Mouse (Mus musculus): Measurements from ENCODE around the gene Olfr1181. TPM values are rescaled to one million over a fixed set of nuclear protein-coding genes. Genes with fewer than 3 reads are reported as not detected.
"Not testable (repeated sequence)": the region's sequence is repeated elsewhere in the genome, so short reads cannot be mapped to it uniquely, and the experiment has no call there.

The Olfr1181 gene
- not detected in 2 replicates for polyA plus RNA-seq (2012; rRNA removed)

DNA sequence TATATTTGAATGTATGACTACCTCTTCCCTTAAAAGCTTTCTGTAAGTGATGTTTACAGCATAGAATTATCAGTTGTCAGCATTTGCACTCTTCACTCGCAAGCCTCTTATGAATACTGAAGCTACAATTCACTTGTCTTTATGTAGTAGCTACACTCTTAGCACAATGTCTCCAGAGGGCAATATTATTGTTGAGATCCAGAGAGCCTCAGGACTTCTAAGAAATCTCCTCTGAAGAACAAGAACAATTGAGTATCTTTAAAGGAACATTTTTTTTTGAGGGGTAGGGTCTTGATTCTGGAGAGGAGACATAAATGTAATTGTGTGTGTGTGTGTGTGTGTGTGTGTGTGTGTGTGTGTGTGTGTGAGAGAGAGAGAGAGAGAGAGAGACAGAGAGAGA is at the start of gene Olfr1181:
Gene Olfr1181 (minus strand): TSS at position 101 of the 400 bp plus-strand sequence.
- Histone ChIP-seq H3K36me3 (ENCODE audit: control insufficient read depth, insufficient read depth, low read length) (no peaks in the 10 kb centered on the region), H3K27me3 (ENCODE audit: control insufficient read depth, insufficient read depth, low read length) (no peaks in the 10 kb centered on the region), H3K4me1 (ENCODE audit: control insufficient read depth, insufficient read depth, low read length) (peaks cover 2% of the 10 kb centered on the region; the same call in 1 of the 2 replicates), H3K4me3 (ENCODE audit: control insufficient read depth, low read depth, low read length) (no peak within 1 kb of the TSS), H3K27ac (ENCODE audit: control insufficient read depth, insufficient read depth, low read depth, low read length) (no peak within 1 kb of the TSS)
- TF ChIP-seq POLR2A (IDR thresholded peaks at IDR 0.05; ENCODE audit: control insufficient read depth, low read depth, low read length) (no peak), CTCF (IDR thresholded peaks at IDR 0.05; ENCODE audit: control insufficient read depth, insufficient read depth, insufficient replicate concordance, low read depth, low read length) (no peak)

- H3K36me3 ChIP-seq (ENCODE audit: control insufficient read depth, insufficient read depth, low read length); H3K4me1 ChIP-seq (ENCODE audit: control insufficient read depth, insufficient read depth, low read length); H3K27ac ChIP-seq (ENCODE audit: control insufficient read depth, insufficient read depth, low read depth, low read length); H3K4me3 ChIP-seq (ENCODE audit: control insufficient read depth, low read depth, low read length); H3K27me3 ChIP-seq (ENCODE audit: control insufficient read depth, insufficient read depth, low read length): not testable (repeated sequence)
Measured at GRCm38 (mm10) chr2:88454567-88454966, 28.6 kb upstream of the Olfr1181 start, which contains the start of gene Olfr1183. TSS of gene Olfr1183 (plus strand) at chr2:88454867.

DNA sequence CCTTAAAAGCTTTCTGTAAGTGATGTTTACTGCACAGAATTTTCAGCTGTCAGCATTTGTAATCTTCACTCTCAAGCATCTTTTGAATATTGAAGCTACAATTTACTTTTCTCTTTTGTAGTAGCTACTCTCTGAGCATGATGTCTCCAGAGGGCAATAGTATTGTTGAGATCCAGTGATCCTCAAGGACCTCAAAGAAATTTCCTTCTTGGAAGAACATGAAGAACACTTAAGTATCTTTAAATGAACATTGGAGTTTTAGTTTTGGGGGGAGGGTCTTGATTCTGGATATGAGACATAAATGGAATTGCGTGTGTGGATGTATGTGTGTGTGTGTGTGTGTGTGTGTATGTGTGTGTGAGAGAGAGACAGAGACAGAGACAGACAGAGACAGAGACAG is 23.1 kb upstream of the Olfr1181 start, which contains the start of gene Gm13757:
Gene Gm13757 (minus strand): TSS at position 101 of the 400 bp plus-strand sequence.
- no peak within 1 kb of the TSS for H3K4me3 ChIP-seq (ENCODE audit: control insufficient read depth, low read depth, low read length)
- H3K36me3 ChIP-seq (ENCODE audit: control insufficient read depth, insufficient read depth, low read length): no peaks in the 10 kb centered on the region
- no peak within 1 kb of the TSS for H3K27ac ChIP-seq (ENCODE audit: control insufficient read depth, insufficient read depth, low read depth, low read length)
- H3K4me1 ChIP-seq (ENCODE audit: control insufficient read depth, insufficient read depth, low read length): no peaks in the 10 kb centered on the region
- H3K27me3 ChIP-seq (ENCODE audit: control insufficient read depth, insufficient read depth, low read length): no peaks in the 10 kb centered on the region
- no peak for TF ChIP-seq CTCF (IDR thresholded peaks at IDR 0.05; ENCODE audit: control insufficient read depth, insufficient read depth, insufficient replicate concordance, low read depth, low read length)
- no peak for TF ChIP-seq POLR2A (IDR thresholded peaks at IDR 0.05; ENCODE audit: control insufficient read depth, low read depth, low read length)

- Histone ChIP-seq H3K27ac (ENCODE audit: control insufficient read depth, insufficient read depth, low read depth, low read length) (no peak within 1 kb of the TSS), H3K4me3 (ENCODE audit: control insufficient read depth, low read depth, low read length) (no peak within 1 kb of the TSS), H3K36me3 (ENCODE audit: control insufficient read depth, insufficient read depth, low read length) (no peaks in the 10 kb centered on the region), H3K4me1 (ENCODE audit: control insufficient read depth, insufficient read depth, low read length) (no peaks in the 10 kb centered on the region), H3K27me3 (ENCODE audit: control insufficient read depth, insufficient read depth, low read length) (no peaks in the 10 kb centered on the region)
- TF ChIP-seq CTCF (IDR thresholded peaks at IDR 0.05; ENCODE audit: control insufficient read depth, insufficient read depth, insufficient replicate concordance, low read depth, low read length) (no peak), POLR2A (IDR thresholded peaks at IDR 0.05; ENCODE audit: control insufficient read depth, low read depth, low read length) (no peak)
Measured at GRCm38 (mm10) chr2:88419051-88419450, 6.9 kb downstream of the Olfr1181 start, which contains the start of gene Olfr1180. TSS of gene Olfr1180 (minus strand) at chr2:88419151.

DNA sequence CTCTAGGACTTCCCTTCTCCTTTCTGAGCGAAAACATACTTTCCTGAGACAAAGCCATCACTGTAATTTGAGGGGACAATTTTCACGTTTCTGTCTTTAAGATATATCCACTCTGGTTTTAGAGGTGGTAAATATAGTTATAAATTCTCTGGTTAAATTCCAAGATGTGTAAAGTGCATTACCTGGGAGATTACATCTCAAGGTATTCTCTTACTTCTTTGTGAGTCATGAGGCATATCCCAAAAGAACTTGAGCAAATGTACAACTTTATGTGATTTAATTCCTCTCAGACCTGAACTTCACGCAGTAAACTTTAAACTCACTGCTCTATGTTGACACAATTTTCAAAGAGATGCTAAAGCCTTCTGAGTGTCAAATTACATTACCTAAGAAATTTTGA is 19.6 kb downstream of the Olfr1181 start, which contains the start of gene Olfr1179:
Gene Olfr1179 (minus strand): TSS at position 101 of the 400 bp plus-strand sequence.
- Histone ChIP-seq H3K36me3 (ENCODE audit: control insufficient read depth, insufficient read depth, low read length) (no peaks in the 10 kb centered on the region), H3K4me3 (ENCODE audit: control insufficient read depth, low read depth, low read length) (no peak within 1 kb of the TSS), H3K27me3 (ENCODE audit: control insufficient read depth, insufficient read depth, low read length) (no peaks in the 10 kb centered on the region), H3K4me1 (ENCODE audit: control insufficient read depth, insufficient read depth, low read length) (no peaks in the 10 kb centered on the region), H3K27ac (ENCODE audit: control insufficient read depth, insufficient read depth, low read depth, low read length) (no peak within 1 kb of the TSS)
- no peak for TF ChIP-seq POLR2A (IDR thresholded peaks at IDR 0.05; ENCODE audit: control insufficient read depth, low read depth, low read length)
- TF ChIP-seq CTCF (IDR thresholded peaks at IDR 0.05; ENCODE audit: control insufficient read depth, insufficient read depth, insufficient replicate concordance, low read depth, low read length): no peak

DNA sequence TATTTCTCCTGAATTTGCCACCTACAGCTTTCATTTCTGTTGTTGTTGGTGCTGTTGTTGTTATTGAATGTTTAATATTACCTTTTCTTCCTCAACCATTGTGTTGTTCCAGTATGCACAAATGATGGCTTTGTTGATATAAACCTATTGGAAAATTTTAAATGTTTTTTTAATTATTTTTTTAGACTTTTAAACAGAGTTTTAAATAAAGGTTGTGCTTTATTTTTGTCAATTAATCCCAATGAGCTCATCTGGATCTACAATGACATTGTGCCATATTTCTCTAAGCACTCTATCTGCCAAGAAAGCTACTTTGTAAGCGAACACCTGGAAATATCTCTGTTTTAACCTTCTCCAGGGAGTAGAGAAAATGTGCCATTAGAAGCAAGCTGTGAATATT is 39.2 kb downstream of the Olfr1181 start, which contains the start of gene Olfr1178:
Gene Olfr1178 (plus strand): TSS at position 301 of the 400 bp plus-strand sequence.
- no peak for TF ChIP-seq POLR2A (IDR thresholded peaks at IDR 0.05; ENCODE audit: control insufficient read depth, low read depth, low read length)
- no peak for TF ChIP-seq CTCF (IDR thresholded peaks at IDR 0.05; ENCODE audit: control insufficient read depth, insufficient read depth, insufficient replicate concordance, low read depth, low read length)

More for the DNA sequence above, 39.2 kb downstream of the Olfr1181 start, which contains the start of gene Olfr1178:
- H3K27me3 ChIP-seq (ENCODE audit: control insufficient read depth, insufficient read depth, low read length): no peaks in the 10 kb centered on the region
- H3K27ac ChIP-seq (ENCODE audit: control insufficient read depth, insufficient read depth, low read depth, low read length): no peak within 1 kb of the TSS
- no peaks in the 10 kb centered on the region for H3K36me3 ChIP-seq (ENCODE audit: control insufficient read depth, insufficient read depth, low read length)
- no peak within 1 kb of the TSS for H3K4me3 ChIP-seq (ENCODE audit: control insufficient read depth, low read depth, low read length)
- no peaks in the 10 kb centered on the region for H3K4me1 ChIP-seq (ENCODE audit: control insufficient read depth, insufficient read depth, low read length)

Other genes with a start within 250 kb of the Olfr1181 start
- gene Olfr1168, start 244.3 kb downstream of the Olfr1181 start, polyA plus RNA-seq (2012; rRNA removed): not detected in 2 replicates
- gene Olfr1170, start 197.8 kb downstream of the Olfr1181 start, polyA plus RNA-seq (2012; rRNA removed): not detected in 2 replicates
- gene Olfr1173, start 146.3 kb downstream of the Olfr1181 start, polyA plus RNA-seq (2012; rRNA removed): not detected in 2 replicates
- gene Olfr1174-ps, start 111.0 kb downstream of the Olfr1181 start, polyA plus RNA-seq (2012; rRNA removed): not detected in 2 replicates
- not detected in 2 replicates for gene Olfr1175-ps, start 99.0 kb downstream of the Olfr1181 start, polyA plus RNA-seq (2012; rRNA removed)
- gene Olfr1176, start 89.5 kb downstream of the Olfr1181 start, polyA plus RNA-seq (2012; rRNA removed): not detected in 2 replicates
- gene Olfr1177-ps, start 79.7 kb downstream of the Olfr1181 start, polyA plus RNA-seq (2012; rRNA removed): not detected in 2 replicates
- gene Olfr1178, start 39.1 kb downstream of the Olfr1181 start, polyA plus RNA-seq (2012; rRNA removed): not detected in 2 replicates
- not detected in 2 replicates for gene Olfr1179, start 19.7 kb downstream of the Olfr1181 start, polyA plus RNA-seq (2012; rRNA removed)
- gene Olfr1180, start 7.0 kb downstream of the Olfr1181 start, polyA plus RNA-seq (2012; rRNA removed): not detected in 2 replicates
- not detected in 2 replicates for gene Gm13757, start 23.0 kb upstream of the Olfr1181 start, polyA plus RNA-seq (2012; rRNA removed)
- gene Olfr1183, start 28.7 kb upstream of the Olfr1181 start, polyA plus RNA-seq (2012; rRNA removed): 0.04 TPM in 1 of 2 replicates, not detected in the other
- not detected in 2 replicates for gene Olfr1184, start 57.4 kb upstream of the Olfr1181 start, polyA plus RNA-seq (2012; rRNA removed)
- gene Olfr1185-ps1, start 67.1 kb upstream of the Olfr1181 start, polyA plus RNA-seq (2012; rRNA removed): not detected in 2 replicates
- not detected in 2 replicates for gene Olfr1186, start 92.4 kb upstream of the Olfr1181 start, polyA plus RNA-seq (2012; rRNA removed)
- gene Olfr1188, start 130.8 kb upstream of the Olfr1181 start, polyA plus RNA-seq (2012; rRNA removed): not detected in 2 replicates
- gene Olfr1189, start 160.3 kb upstream of the Olfr1181 start, polyA plus RNA-seq (2012; rRNA removed): not detected in 2 replicates
- gene Olfr1191-ps1, start 214.4 kb upstream of the Olfr1181 start, polyA plus RNA-seq (2012; rRNA removed): not detected in 2 replicates
- 0.06 TPM in 1 of 2 replicates, not detected in the other for gene Olfr1192-ps1, start 222.3 kb upstream of the Olfr1181 start, polyA plus RNA-seq (2012; rRNA removed)
- gene Olfr1193, start 249.5 kb upstream of the Olfr1181 start, polyA plus RNA-seq (2012; rRNA removed): not detected in 2 replicates

All from testis, adult 2 months (tissue).